Mouse (Mus musculus) adrenal gland, postnatal 14 days (tissue): ENCODE measurements around the gene Naaa. TPM values are rescaled to one million over a fixed set of nuclear protein-coding genes. Genes with fewer than 3 reads are reported as not detected.

ENCODE experiments used
- DNase-seq: peaks from one replicate; pipeline ENCODE4 v3.0.0; 2021; ENCODE audit warnings: mixed read lengths
- long read RNA-seq, 2 experiments: library from polyadenylated mRNA; stranded (forward); transcript quantifications; one replicate each; pipeline ENCODE4 v2.0.0; 2021
- total RNA-seq: library from RNA; stranded (reverse); gene quantifications from 2 replicates; pipeline ENCODE4 v1.2.3, GENCODE M21; 2021

The Naaa gene
- 19.6 and 26.8 TPM in 2 replicates for total RNA-seq
- long read RNA-seq, experiment 1, transcript Naaa-201 (11 exons, 2,414 nt): major isoform, 8 of 14 reads
- long read RNA-seq, experiment 1, partial matches to known transcripts: 3 of 14 reads
- long read RNA-seq, experiment 1, other reads (novel, unspliced or antisense): 3 of 14 reads
- long read RNA-seq, experiment 2, transcript Naaa-201 (11 exons, 2,414 nt): major isoform, 7 of 7 reads
- long read RNA-seq, experiment 2, partial matches to known transcripts: 0 of 7 reads
- long read RNA-seq, experiment 2, other reads (novel, unspliced or antisense): 0 of 7 reads

DNA sequence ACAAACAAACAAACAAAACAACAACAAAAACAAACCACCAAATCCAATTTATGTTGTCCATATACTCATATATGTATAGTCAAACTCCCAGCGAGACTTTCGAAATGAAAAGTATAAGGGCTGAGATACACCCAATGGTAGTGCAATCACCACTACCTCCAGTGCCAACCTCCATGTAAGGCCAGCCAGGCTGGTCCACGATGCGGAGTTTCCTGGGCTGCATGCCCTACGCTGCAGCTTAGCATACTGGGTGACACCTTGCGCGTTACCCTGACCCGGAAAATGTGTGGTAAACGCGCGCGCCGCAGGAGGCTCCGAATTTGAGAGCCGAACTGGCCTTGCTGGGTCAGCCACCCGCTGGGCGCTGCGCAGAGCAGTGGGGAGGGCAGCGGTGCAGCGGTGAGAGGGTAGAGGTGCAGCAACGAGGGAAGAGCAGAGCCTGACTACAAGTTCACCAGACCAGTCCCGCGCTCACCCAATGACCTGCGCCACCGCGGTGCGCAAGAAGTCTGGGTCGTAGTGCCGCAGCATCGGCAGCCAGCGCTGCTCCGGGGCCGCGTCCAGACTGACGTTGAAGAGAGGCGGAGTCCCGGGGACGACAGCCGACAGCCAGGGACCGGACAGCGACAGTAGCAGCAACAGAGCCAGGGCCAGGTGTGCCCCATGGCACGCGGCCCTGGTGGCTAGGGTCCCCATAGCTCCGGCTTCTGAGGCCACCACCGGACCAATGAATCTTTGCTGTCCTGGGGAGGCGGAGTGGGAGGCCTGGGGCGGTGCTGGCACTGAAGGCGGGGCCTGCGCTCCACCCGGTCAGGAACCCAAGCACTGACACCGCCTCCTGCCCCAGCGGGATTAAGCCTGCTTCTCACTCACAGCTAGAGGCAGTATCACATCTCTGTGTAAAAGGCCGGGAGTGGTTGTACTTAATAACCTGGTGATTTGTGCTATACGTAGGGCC, at the start of gene Naaa:
Naaa (minus strand) TSS at position 734 of the 958 bp plus-strand sequence.
- DNase-seq: peak; percentile 94

DNA sequence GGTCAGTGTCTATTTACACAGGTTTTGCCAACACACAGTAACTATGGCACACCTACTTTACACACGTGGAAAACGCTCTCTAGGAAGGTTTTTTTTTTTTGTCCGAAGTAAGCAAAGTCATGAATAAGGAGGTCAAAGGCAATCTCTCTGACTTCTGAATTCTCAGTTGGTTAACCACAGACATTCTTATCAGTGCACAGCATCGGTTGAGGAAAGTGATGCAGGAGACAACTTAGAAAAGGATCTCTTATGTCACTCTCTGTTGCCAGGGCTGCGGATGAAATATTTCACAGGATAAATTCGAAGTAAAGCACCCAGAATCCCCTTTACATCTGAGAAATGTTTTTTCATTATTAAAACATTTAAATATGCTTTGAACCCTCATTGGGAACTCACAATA, 49.4 kb upstream of the Naaa start:
- DNase-seq: no peak

DNA sequence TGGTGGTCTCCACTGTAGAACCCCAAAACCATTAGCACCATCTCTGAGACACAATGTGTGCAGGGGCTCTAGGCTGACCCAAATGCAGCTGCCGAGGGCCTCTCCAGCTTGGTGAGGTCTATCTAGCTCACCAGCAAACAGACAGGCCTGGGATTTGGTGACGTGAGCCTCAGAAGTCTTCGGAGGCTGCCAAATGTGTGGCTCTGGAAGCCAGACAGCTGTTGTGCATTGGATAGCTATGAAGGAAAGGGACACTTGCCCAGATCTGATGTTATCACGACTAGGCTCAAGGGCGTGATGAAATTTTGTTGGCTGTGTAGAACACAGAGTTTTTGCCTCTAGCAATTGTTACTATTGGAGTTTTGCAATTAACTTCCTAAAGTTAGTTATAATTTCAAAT, 45.3 kb upstream of the Naaa start:
- DNase-seq: peak; percentile 63

DNA sequence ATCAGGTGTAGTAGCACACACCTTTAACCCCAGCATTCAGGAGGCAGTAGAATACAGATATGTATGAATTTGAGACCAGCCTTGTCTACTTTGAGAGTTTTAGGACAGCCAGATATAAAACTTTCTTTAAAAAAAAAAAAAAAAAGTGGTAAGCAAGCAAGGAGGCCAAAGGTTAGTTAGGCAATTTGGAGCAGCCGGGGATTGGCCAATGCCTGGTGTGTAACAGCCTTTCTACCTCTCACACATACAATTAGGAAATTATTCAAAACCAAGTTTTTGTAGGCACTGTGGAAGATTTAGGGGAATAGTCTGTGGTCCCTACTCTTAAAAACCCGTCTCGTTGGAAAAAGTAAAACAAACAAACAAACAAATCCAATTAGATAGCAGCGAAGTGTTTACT, 44.6 kb upstream of the Naaa start:
- peak; percentile 36 for DNase-seq

DNA sequence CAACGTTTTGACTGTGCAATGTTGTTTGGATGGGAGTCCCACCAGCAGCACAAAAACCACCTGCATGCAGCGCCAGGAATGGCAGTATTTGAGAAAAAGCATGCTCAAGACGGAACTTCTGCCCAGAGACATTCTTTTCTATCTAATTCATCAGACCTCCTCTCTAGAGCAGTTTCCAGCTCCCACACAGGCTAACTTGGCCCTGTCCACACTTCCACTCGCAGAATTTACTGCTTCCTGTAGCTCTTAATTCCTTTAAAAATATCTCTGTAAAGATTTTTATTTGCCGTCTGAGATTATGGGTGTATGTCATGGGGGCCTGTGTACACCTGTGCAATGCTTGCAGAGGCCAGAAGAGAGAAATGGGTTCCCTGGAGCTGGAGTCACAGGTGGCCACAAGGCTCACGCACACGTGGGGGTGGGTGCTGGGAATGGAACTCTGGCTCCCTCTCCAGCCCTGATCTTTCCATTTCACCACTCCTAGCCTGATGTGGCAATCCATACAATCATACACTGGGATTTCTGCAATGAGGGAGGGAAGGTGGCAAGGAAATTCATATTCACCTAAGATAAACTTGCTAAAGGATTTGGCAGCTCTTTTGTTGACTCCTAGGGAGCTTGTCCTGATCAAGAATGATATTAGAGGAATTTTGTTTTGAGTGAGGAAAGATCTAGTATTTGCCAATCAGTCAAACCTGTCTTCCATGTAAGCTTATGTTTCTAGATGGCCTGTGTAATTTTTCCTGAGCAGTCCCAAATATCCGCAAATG, 43.8 kb upstream of the Naaa start:
- peak; percentile 45 for DNase-seq

DNA sequence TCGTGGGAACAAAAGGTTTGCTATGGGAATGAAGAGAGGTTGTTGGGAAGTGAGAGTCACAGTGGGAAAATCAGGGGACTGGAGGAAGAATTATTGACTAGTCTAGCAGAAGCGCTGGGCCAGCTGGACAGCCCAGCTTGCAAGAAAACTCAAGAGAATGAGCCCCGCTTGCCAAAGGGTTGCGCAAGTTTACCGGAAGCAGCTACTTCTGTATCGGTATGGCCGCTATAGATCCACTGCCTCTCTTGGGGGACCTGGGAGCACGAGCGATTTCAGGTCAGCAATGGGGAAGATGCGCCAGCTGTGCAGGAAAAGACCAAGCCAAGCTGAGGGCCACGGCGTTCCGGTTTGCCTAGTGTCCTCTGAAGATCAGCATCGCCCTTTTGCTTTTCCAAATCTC, 40.6 kb upstream of the Naaa start:
- peak; percentile 36 for DNase-seq

DNA sequence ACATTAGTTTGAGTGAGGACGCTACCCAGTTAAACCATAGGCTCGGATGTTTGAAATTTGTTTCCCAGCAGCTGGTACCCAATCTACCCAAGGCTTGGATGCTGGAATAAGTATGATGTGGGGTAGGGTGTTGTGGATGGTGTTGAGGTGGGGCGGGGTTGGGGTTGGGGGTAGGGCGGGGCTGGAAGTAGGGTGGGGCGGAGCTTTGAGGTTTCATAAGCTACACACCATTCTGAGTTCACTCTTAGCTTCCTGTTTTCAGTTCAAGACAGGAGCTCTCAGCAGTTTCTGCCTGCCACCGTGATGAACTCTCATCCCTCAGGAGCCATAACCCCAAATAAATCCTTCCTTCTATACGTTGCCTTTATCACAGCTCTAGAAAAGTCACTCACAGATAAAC, 40.1 kb upstream of the Naaa start:
- no peak for DNase-seq

DNA sequence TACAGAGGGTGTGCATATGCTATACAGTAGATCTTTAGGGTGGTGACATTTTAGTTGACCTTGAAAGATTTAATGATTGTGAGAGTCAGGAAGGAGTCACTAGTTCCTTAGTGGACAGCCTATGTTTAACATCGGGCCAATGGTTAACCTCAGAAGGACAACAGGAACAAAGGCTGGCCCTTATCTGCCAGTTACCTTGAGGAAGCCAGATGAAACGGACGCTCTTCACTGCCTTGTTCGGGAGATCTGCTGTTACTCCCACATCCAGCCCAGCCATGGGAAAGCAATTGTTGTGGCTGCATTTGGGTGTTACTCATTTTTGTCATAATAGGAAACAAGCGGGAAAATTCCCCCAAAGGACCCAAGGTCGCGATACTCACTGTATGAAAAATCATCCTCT, 35.8 kb upstream of the Naaa start:
- peak; percentile 19 for DNase-seq

DNA sequence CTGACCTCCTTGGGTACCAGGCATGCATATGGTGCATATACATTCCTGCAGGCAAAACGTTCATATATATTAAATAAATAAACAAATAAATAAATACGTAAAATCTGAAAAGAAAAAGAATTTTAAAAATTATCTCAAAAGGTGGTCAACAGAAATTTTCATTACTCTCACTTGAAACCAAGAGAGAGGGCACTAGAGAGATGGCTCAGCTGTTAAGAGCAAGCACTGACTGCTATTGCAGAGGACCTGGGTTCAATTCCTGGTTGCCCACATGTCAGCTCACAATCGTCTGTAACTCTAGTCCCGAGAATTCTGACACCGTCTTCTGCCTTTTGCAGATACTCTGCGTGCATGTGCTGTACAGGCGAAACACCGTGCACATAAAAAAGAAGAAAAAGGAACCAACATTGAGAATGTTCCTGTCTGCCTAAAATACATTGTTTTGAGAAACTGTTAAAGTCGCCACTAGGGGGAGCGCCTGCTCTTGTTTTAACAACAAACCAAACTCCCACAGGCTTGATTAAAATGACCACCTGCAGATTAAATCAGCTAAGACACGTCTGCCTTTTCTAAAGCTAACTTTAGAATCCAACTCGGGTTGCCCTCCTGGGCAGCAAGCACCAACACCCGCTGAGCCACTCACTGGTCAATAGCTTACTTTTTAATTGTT, 34.2 kb upstream of the Naaa start:
- DNase-seq: peak; percentile 91

DNA sequence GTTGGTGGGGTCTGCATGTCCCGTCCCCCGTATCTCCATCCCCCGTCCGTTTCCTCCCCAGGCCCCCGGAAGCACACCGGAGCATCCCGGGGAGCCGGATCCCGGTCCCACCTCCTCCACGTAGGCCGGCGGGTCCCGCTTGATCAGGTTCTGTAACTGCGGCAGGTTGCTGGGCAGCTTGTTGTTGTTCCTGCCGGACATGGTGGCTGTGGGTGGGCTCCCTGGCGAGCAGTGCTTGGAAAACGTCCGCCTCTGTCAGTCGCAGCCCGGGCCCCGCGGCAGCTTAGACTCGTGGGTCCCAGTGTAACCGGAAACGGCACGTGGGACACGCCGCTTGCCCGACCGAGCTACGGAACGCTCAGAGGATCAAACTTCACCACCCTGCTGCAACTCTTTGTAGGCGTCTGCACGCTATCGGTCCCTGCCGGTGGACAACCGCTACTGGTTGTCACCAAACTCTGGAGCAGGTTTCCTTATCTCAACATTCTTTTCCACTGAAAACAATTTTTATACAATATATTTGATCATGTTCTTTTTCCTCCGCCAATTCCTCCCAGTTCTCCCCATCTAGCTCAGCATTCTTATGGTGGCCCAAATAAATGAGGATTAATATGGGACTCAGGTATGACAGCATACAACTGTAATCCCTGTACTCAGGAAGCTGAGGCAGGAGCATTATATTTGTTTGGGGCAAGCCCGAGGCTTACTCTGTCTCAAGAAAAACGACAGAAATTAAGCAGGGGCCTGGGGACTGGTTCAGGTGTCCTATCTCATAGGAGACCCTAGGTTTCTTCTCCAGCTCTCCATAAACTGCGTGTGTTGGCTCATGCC, 31.9 kb upstream of the Naaa start, which contains the start of gene Sdad1:
Sdad1 (minus strand) TSS at position 799 of the 831 bp plus-strand sequence.
- DNase-seq: peak; percentile 96

DNA sequence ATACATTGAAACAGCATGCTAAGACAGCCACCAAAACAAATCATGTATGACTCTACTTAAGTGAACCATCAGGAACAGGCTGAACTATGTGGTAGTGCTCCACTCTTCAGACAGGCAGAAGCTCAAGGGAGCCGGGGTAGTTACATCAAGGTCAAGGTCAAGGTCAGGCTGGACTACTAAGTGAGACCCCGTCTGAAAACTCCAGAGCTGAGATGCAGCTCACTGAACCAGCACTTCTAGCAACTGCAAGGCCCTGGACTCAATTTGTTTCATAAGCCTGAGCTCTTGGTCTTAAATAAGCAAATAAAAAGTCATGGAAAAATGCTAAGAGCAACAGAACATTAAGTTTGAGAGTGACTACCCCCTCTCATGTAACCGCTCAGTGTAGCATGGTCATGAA, 26.3 kb upstream of the Naaa start:
- DNase-seq: peak; percentile 33

DNA sequence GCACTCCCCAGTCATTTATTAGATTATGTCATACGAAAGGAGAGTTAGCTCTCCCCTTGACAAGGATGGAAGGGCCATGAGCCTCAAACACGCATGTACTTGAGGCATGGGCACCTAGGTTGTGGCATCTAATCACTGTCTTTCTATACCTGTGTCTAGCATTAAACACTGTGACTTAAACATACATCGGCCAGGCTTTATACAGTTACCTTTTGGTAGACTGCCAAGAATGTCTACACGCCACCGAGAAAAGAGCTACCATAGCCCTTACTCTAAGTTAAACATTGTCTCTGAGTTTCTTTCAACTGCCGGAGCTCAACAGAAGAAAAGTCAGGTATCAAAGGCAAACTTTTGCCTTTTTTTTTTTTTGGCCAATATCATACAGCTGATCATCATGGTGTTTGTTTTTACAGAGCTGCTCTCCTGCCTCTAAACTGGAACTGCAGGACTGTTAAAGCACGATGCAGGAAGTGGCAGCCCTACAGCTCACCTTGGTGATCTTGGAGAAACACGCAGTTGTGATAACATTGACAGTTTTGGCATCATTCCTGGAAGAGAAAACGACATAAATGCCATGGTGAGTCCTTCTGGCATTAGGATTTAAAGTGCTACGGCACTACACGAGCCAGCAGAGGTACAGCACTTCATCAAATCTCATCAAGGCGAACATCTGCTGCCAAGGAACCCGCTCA, 24.3 kb upstream of the Naaa start:
- peak; percentile 26 for DNase-seq

DNA sequence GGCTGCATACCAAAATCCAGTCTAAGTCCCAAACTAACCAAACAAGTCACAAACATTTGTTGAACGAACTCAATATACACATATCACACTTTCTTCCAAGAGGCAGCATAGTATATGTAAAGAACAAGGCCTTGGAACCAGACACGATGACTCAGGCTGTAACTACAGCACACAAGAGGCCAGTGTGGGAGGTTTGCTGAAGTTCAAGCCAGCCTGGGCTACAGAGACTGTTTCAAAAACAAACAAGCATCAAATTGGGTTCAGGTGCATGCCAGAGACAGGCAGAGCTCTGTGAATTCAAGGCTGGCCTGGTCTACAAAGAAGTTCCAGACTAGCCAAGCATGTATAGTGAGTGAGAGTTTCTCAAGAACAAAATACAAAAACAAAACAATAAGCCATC, 16.6 kb upstream of the Naaa start:
- DNase-seq: no peak

DNA sequence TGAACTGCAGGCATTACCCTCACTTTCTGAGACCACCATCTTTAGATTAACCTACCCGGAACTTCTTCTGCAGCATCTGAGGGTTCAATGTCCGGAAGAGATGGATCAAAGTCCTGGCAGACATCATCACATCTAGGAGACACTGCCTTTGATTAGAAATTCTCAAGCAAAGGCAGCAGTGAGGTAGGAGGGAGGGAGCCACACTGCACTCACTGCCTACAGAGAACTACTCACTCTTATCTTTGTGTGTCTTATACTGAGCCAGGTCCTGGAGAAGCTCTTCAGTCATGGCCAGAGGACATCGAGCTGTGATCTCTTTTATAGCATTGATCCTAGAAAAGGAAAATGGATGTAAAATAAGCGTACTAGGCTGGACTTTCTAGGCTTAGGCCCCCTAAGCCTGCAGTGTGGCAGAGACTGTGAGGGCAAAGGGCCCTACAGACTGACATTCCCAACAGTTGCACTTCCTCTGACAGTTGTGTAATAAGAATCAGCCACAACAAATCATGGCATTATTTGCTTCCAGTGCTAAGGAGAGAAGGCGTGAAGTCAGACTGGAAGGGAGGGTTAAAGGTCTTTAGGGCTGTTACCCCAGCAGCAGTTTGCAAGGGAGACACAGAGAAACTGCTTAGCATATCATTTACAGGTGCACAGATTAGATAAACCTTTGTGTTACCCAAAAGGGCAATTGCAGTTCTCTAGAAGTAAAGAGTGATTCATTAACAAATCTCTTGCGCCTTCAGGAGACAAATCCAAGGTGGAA, 13.9 kb upstream of the Naaa start:
- DNase-seq: no peak

DNA sequence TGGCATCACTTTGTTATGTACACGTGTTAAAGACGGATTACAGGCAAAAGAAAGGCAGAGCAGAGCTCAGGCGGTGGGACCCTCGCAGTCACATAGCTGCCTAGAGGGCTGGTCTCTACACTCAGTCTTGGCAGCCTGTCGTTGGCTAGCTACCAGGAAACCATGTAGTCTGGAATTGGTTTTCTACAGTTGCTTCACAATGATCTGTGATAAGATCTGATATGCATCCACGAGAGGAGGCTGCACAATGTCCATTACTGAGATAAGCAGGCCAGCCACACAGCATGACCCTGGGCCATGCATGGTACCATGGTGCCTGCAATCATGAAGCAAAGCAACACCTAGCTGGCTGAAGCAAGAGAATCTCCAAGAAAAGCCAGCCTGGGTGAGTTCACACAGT, 9.9 kb upstream of the Naaa start:
- DNase-seq: no peak

DNA sequence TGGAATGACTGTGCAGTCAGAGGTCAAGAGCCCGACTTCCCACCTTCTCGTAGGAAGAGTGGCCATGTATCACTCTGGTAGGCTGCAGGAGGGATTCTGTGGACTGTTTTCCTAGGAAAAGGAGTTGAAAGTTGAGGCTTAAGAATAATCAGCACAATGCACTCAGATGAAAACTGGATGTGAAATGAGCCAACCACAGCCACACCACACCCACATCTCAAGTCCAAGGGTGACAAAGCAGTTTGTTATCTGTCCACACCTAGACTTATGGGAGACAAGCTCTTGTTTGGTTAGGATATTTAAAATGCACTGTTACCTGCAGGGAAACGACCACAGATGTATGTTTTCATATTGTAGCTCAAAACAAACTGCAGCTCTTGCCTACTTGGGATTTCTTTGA, 5.1 kb upstream of the Naaa start:
- DNase-seq: no peak

DNA sequence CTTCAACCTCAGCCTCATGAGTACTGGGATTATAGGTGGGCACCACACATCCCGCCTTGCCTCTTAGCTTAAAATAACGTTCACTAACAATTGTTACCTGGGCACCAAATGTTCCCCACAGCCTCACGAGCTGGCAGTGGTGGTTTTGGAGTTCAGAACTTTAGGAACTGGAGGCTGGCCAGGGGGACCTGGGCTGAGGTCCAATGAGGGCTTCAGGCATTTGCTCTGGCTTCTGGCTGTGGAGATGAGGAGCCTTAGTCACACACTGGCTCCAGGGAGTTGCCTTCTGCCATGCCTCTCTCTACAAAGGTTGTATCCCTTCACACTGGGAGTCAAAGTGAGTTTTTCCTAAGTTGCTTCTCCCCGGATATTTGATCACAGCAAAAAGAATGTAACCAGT, 4.6 kb upstream of the Naaa start:
- DNase-seq: peak; percentile 58

DNA sequence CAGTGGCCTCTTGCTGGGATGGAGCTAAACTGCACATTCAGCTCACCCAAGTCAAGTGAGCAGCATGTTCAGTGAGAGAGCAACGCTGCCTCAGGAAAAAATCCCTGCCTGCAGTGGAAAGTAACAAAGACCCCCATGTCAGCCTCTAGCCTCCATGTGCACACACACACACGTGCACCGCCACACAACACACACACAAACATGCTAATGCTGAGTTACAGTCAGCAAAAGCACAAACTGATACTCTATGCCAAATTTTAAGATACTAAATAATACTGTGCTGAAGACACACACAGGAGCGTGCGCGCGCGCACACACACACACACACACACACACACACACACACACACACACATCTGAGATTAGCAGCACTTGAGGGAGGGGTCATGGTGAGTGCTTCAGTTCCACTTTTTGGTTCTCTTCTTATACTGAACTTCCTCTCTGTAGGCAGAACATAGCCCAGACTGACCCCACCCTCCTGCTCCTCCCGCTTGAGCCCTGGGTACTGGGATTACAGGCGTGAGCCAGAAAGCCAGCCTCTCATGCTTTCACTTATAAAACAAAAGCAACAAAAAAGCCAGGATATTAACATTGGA, 1.1 kb upstream of the Naaa start:
- no peak for DNase-seq

DNA sequence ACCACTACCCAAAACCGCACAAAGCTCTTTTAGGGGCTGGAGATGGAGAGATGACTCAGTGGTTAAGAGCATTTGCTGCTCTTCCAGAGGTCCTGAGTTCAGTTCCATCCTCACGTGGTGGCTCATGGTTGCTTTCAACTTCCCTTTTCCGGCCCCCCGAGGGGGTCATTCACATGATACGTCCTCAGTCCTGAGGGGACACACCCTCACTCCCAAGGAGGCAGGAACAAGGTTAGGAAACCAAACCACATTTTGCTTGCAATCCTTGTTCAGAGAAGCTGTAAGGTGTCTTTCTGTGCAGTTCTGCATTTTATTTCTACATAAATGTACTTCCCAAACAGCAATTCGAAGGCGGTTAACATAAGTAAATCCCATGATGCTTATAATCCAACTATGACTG, 7.5 kb downstream of the Naaa start:
- DNase-seq: no peak
